Mouse (Mus musculus): Measurements from ENCODE around the gene 2310022A10Rik.

GRCm38 (mm10) chr7:27605499-27606285 lies 52.7 kb downstream of the 2310022A10Rik start:
- no peak for TF ChIP-seq GATA1 (IDR thresholded peaks at IDR 0.05; ENCODE audit: low read length)
- no peak for TF ChIP-seq TAL1 (IDR thresholded peaks at IDR 0.05; ENCODE audit: low read length)
